Mouse (Mus musculus) myocyte (in vitro differentiated cells): ENCODE results near the gene Gm10803.

Source experiments
- CEBPB ChIP-seq: IDR thresholded peaks from 2 replicates; pipeline ENCODE4 v1.6.1; 2011; ENCODE audit warnings: mild to moderate bottlenecking, moderate library complexity; ENCODE audit not compliant: poor library complexity, insufficient read depth, severe bottlenecking
- E2F4 ChIP-seq: IDR thresholded peaks from one replicate; pipeline ENCODE4 v1.6.1; 2011; ENCODE audit warnings: mild to moderate bottlenecking, control low read depth, moderate library complexity; ENCODE audit not compliant: insufficient read depth
- MAX ChIP-seq: IDR thresholded peaks from one replicate; pipeline ENCODE4 v1.6.1; 2011; ENCODE audit warnings: low read depth, mild to moderate bottlenecking, control low read depth
- MYOD1 ChIP-seq, 3 experiments: IDR thresholded peaks; one replicate each; pipeline ENCODE4 v1.6.1; 2011; ENCODE audit warnings: control low read depth in 2 of 3, low read depth in 2 of 3, mild to moderate bottlenecking in 2 of 3, moderate library complexity in 1 of 3; ENCODE audit not compliant: insufficient read length in 2 of 3, control insufficient read depth in 1 of 3
- MYOG ChIP-seq, 3 experiments: IDR thresholded peaks; one replicate each; pipeline ENCODE4 v1.6.1; 2011; ENCODE audit warnings: control low read depth in 2 of 3, low read depth in 2 of 3, mild to moderate bottlenecking in 2 of 3; ENCODE audit not compliant: insufficient read length in 2 of 3, control insufficient read depth in 1 of 3, insufficient read depth in 1 of 3
- POLR2A ChIP-seq: IDR thresholded peaks from one replicate; pipeline ENCODE4 v1.6.1; 2011; ENCODE audit warnings: low read depth, mild to moderate bottlenecking, control low read depth, moderate library complexity; ENCODE audit not compliant: insufficient read length
- POLR2AphosphoS2 ChIP-seq: IDR thresholded peaks from one replicate; pipeline ENCODE4 v1.6.1; 2011; ENCODE audit warnings: low read depth, control low read depth; ENCODE audit not compliant: insufficient read length
- REST ChIP-seq: IDR thresholded peaks from one replicate; pipeline ENCODE4 v1.6.1; 2011; ENCODE audit warnings: mild to moderate bottlenecking, control low read depth, moderate library complexity; ENCODE audit not compliant: insufficient read depth, insufficient read length
- SRF ChIP-seq: IDR thresholded peaks from one replicate; pipeline ENCODE4 v1.6.1; 2011; ENCODE audit warnings: low read depth; ENCODE audit not compliant: control insufficient read depth, insufficient read length
- TCF12 ChIP-seq: IDR thresholded peaks from one replicate; pipeline ENCODE4 v1.6.1; 2011; ENCODE audit warnings: mild to moderate bottlenecking, control low read depth; ENCODE audit not compliant: poor library complexity, insufficient read depth, severe bottlenecking
- TCF3 ChIP-seq: IDR thresholded peaks from one replicate; pipeline ENCODE4 v1.6.1; 2011; ENCODE audit warnings: low read depth, control low read depth; ENCODE audit not compliant: insufficient read length
- USF1 ChIP-seq: IDR thresholded peaks from one replicate; pipeline ENCODE4 v1.6.1; 2011; ENCODE audit warnings: low read depth, mild to moderate bottlenecking, control low read depth, moderate library complexity

GRCm38 (mm10) chr2:93587446-93587845 lies 27.1 kb downstream of the Gm10803 start:
- TF ChIP-seq REST (no peak), POLR2A (no peak), SRF (no peak), TCF12 (no peak), CEBPB (no peak), USF1 (no peak), E2F4 (no peak), MAX (no peak), MYOD1 (IDR thresholded peaks at IDR 0.05; ENCODE audit: control insufficient read depth in 1 of 3, insufficient read length in 2 of 3, low read depth in 2 of 3) (no peak), MYOG (IDR thresholded peaks at IDR 0.05; ENCODE audit: control insufficient read depth in 1 of 3, insufficient read depth in 1 of 3, insufficient read length in 2 of 3, low read depth in 2 of 3) (no peak), POLR2AphosphoS2 (no peak), TCF3 (no peak)
